Mouse (Mus musculus): ENCODE measurements around the gene Ugt1a8.
"Not testable (repeated sequence)": the region's sequence is repeated elsewhere in the genome, so short reads cannot be mapped to it uniquely, and the experiment has no call there.

Gene Ugt1a8

GRCm38 (mm10) chr1:88109027-88109557, 21.5 kb downstream of the Ugt1a8 start:
- DNase-seq (ENCODE audit: low read depth, low spot score), result not testable (repeated sequence)

DNA sequence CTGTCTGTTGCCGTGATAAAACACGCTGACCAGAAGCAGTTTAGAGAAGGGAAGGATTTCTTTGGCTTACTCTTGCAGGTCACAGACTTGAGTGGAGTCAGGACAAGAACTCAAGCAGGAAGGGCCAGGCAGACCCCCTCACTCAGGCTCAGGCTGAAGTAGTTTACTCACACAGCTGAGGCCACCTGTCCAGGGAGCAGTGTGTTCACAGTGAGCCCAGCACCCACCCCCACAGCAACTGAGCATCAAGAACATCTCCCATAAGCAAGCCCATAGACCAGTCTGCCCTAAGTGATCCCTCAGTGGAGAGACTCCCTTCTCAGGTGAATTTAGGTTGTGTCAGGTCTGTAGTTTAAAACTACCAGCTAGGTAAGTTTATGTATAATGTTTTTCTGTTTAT, 22.0 kb downstream of the Ugt1a8 start:
- DNase-seq (ENCODE audit: low read depth, low spot score), result not testable (repeated sequence)

DNA sequence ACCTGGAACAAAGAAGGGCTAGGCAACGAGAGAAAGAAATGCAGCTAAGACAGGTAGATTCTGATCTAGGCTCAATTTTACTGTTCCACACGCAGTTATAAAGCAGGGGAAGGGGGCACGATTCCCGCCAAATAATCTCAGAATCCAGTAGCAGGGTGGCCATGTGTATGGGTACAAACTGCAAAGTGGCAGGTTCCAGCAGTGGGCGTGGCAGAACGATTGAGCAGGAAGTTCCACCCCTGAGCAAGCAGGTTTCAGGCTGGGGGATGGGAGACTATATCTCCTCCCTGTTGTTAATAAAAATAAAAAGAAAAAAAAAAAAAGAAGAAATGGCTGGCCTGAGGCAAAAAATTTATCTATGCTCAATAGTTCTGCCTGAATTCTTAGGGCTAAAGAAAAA, 25.2 kb downstream of the Ugt1a8 start:
- not testable (repeated sequence) for DNase-seq (ENCODE audit: low read depth, low spot score)

- not testable (repeated sequence) for DNase-seq (ENCODE audit: low read depth, low spot score)
Measured at GRCm38 (mm10) chr1:88120550-88120949, 32.9 kb downstream of the Ugt1a8 start.

GRCm38 (mm10) chr1:88121521-88121920, 33.9 kb downstream of the Ugt1a8 start:
- not testable (repeated sequence) for DNase-seq (ENCODE audit: low read depth, low spot score)

GRCm38 (mm10) chr1:88125827-88126360, 38.3 kb downstream of the Ugt1a8 start:
- not testable (repeated sequence) for DNase-seq (ENCODE audit: low read depth, low spot score)

DNA sequence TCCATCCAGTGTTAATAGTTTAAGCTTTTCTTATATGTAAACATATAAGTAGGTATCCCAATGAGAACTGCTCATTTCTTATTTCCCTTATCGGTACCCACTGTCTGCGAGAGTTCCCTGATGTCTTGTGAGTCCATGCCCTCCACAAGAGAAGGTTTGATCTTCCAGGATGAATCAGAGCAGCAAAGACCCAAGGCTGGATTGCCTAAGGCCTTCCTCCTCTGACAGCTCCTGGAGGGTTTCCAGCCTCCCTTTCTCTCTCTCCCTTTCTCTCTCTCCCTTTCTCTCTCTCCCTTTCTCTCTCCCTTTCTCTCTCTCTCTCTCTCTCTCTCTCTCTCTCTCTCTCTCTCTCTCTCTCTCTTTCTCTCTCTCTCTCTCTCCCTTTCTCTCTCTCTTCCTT, 41.5 kb downstream of the Ugt1a8 start:
- DNase-seq (ENCODE audit: low read depth, low spot score), result not testable (repeated sequence)

GRCm38 (mm10) chr1:88130223-88130622, 42.6 kb downstream of the Ugt1a8 start:
- not testable (repeated sequence) for DNase-seq (ENCODE audit: low read depth, low spot score)

DNA sequence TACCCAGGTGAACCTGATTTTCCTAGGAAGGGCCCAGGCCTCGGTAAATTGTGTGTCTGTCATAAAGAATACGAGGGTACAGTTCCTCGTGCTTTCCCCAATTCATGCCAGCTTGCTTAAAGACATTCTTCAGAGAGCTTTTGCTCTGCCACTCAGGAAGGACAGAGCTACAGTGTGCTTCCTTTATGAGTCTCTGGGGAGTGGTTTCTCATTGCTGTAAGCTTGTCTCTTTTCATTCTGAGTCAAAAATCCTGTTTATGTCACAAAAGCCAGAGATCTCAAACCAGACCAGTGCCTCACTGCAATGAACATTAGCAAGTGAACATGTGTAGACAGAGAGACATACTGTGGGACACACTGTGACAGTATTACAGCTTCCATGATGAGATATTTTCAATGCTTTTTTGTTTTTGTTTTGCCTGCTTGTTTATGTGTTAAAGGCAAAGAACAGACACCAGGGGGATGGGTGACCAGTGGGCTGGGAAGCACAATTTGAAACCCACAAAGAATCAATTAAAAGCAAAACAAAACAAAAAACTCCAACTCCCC, 46.4 kb downstream of the Ugt1a8 start:
- DNase-seq (ENCODE audit: low read depth, low spot score), result no peak

DNA sequence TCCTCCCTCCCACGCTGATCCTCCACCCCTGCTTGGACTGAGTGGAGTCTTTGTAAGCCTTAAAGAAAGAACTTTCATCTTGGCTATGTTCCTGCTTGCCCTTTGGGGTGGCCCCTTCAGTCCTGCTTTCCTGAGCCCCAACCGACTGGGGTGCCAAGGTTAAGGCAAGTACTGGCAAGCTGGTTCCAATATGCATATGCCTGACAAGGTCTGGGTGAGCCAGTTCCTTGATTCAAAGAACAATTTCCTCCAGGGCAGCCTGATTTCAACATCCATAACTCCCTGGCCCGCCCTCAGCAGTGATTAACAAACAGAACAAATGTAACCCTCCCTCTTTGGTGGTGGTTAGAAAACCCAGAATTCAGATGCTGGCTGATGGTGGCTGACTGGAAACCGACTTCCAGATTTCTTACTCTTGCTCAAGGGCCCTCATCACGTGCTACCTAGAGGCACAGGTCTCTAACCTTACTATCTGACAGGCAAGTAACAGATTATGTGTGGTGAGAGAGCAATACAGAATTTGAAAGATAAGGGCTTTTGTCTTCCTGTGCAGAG, 46.9 kb downstream of the Ugt1a8 start, which contains the start of gene Ugt1a6a:
TSS of gene Ugt1a6a (plus strand) at position 353 of the 555 bp plus-strand sequence.
- not testable (repeated sequence) for DNase-seq (ENCODE audit: low read depth, low spot score)

DNA sequence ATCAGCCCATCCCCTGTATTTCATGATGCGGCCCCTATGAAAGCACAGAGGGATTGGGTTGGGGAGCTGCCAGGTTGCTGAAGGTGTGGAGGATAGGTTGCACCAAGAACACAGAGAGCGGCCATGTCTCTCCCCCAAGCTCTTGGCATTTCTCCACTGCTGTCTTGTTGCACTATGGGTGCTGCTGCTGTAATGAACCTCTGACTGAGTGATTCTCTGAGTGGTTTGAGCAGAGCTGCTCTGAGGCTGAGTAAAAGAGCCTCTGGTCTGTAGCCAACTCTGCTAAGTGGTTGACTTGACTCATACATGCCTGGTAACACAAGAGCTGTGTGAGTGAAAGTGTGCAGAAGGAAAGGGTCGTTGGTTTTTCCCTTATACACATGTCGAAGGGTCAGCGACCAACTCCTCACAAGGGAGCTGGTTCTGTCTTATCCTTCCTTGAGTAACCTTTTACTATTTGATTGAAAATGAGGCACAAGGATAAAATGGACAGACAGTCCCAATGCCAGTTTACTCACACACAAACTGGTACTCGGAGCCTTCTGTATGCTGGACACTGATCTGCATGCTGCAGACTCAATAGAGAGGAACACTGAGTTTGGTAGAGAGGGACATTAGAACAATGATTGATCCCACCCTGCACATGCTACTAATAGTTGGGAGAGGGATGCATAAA, 47.8 kb downstream of the Ugt1a8 start:
- DNase-seq (ENCODE audit: low read depth, low spot score), result not testable (repeated sequence)

DNA sequence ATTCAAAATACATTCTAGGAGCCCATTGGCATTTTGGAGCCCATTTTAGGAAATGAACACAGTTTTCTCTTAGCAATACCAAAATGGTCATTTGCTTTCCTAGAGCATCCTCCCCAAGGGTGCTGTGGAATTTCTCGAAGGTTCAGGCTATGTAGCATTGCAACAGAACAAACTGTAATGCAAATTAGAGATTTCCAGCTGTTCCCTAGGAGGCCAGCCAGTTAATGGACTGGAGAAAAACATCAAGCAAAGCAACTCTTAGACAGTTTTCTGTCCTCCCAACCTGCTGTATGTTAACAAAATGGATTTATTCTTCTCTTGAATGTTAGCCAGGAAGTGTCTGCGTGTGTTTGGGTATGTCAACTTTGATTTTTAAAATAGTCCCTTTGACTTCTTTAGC, 49.0 kb downstream of the Ugt1a8 start:
- no peak for DNase-seq (ENCODE audit: low read depth, low spot score)

DNA sequence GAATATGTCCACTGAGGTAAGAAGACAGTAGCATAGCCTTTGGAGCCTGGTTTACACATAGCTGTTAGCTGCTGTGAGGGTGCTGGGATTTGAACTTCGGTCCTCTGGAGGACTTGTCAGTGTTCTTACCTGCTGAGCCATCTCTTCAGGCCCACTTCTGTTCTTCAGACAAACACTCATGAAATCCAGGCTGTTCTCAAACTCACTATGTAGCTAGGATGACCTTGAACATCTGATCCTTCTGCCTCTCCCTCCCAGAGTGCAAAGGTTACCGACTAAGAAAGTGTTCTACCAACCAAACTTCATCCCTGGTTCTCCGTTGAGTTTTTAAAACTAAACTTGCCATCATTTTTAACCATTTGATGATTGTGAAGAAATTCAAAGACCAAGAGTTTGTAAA, 49.7 kb downstream of the Ugt1a8 start:
- no peak for DNase-seq (ENCODE audit: low read depth, low spot score)

- DNase-seq (ENCODE audit: low read depth, low spot score), result no peak
Measured at GRCm38 (mm10) chr1:88138145-88138544, 50.5 kb downstream of the Ugt1a8 start.

GRCm38 (mm10) chr1:88140492-88140891, 52.9 kb downstream of the Ugt1a8 start:
- DNase-seq (ENCODE audit: low read depth, low spot score), result not testable (repeated sequence)

- peak; percentile 17 for DNase-seq (ENCODE audit: low read depth, low spot score)
Measured at GRCm38 (mm10) chr1:88143966-88144675, 56.5 kb downstream of the Ugt1a8 start.

- DNase-seq (ENCODE audit: low read depth, low spot score), result peak; percentile 29
Measured at GRCm38 (mm10) chr1:88145278-88145677, 57.7 kb downstream of the Ugt1a8 start.

DNA sequence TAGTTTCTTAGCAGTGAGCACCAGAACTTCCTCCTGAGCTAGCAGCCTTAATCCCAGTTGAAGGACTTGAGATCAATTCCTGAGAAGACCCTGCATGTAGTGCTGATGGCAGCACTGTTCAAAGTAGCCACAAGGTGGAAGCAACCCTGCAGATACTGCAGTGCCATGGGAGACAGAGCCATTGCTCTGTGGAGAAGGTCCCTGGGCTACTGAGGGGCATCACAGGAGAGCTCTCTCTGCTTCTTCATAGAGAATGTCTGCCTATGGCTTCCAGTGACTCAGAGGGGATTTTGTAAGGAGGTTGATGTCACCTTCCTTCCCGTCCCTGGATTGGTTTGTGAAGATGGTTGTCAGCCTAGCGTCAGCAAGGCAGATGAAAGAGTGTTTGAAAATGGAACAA, 62.5 kb downstream of the Ugt1a8 start:
- DNase-seq (ENCODE audit: low read depth, low spot score), result not testable (repeated sequence)

- DNase-seq (ENCODE audit: low read depth, low spot score), result no peak
Measured at GRCm38 (mm10) chr1:88158430-88158829, 70.8 kb downstream of the Ugt1a8 start.

- DNase-seq (ENCODE audit: low read depth, low spot score), result no peak
Measured at GRCm38 (mm10) chr1:88165711-88166110, 78.1 kb downstream of the Ugt1a8 start, which contains the start of gene Ugt1a5. Ugt1a5 (plus strand) TSS chr1:88166012.

- not testable (repeated sequence) for DNase-seq (ENCODE audit: low read depth, low spot score)
Measured at GRCm38 (mm10) chr1:88172190-88172589, 84.6 kb downstream of the Ugt1a8 start.

DNA sequence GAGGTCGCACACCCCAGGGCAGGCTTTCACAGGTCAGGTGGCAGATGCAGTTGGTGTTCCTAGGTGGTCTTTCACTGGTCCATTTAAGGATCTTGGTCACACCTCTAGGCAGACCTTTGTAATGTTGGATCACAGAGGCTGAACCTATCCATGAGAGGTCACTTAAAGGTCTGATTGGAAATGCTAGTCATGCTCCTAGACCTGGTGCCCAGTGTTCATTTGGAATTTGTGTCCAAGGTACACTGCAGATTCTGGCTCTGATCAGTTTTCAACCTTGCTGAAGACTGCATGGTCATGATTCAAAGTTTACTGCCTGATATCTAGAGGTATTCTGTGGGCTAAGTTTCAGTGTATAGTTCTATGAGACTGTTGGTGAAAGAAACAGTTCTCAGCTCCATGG, 92.0 kb downstream of the Ugt1a8 start:
- DNase-seq (ENCODE audit: low read depth, low spot score), result no peak

Data from mesoderm, embryonic 11.5 days (tissue).